Mouse (Mus musculus) megakaryocyte progenitor cell, adult 5-6 weeks (primary cell): ENCODE results near the gene Snf8. TPM values are rescaled to one million over a fixed set of nuclear protein-coding genes. Genes with fewer than 3 reads are reported as not detected.

Experiments used
- ATAC-seq: replicated peaks from 2 replicates; pipeline ENCODE4 v1.8.0; 2016; ENCODE audit warnings: mild to moderate bottlenecking, moderate TSS enrichment, inconsistent platforms; ENCODE audit not compliant: poor library complexity
- total RNA-seq, 2 experiments: library from RNA; stranded (forward) in 1 of 2; stranded (reverse) in 1 of 2; fragments of 157-497, 149-512 nt in 1 of 2; fragments of 200-1000 nt in 1 of 2; gene quantifications; 2 replicates each; pipeline versions ENCODE4 v1.2.3 to v1.2.4; 2015 to 2017

The Snf8 gene
- total RNA-seq, 2 experiments from 2014 or later = 51.6 to 71.4 TPM

GRCm38 (mm10) chr11:96071013-96071412 is 36.3 kb downstream of the Snf8 start:
- ATAC-seq = no peak

DNA sequence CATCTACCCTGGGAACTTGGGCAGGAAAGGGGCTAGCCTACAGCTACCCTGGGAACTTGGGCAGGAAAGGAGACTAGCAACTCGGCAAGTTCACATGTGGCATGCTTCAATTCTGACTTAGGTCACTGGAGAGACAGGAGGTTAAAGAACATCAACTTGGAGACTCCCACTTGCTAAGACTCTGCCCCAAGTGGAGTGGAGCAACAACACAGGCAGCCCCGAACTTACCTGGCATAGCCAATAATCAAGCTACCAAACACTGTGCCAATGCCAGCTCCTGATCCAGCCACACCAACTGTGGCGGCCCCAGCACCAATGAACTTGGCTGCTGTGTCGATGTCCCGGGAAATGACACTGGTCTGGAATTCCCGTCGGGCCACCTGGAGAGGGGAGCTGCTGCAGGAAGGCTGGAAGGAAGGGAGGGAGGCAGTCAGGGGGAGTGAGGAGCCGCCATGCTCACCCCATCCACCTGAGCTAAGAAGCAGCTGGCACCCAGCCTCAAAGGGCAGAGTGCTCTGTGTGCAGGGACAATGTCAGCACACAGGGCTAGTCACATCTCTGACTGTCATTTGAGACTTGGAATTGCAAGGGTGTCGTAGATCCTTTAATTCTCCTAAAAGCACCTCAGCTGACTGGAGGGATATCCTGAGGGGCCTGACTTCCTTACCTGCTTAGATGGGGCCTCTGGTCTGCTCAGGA is 38.8 kb downstream of the Snf8 start:
- ATAC-seq = no peak

GRCm38 (mm10) chr11:96074351-96075176 is 39.9 kb downstream of the Snf8 start:
- ATAC-seq = no peak

DNA sequence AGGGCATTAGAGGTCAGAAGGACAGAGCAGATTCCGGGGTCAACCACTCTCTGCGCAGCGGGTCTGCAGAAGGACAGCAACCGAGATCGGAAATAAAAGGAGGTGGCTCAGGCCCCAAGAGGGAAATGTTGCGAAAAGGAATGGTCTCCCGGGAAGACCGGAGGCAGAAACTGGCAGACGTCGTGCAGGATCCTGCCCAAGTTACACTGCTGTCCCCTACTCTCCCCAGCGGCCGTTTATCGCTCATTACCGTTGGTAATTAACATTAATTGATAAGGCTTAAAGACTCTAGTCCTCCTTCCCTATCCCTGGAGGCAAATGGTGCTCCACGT is 40.5 kb downstream of the Snf8 start:
- no peak; the same call in 1 of the 2 replicates for ATAC-seq

GRCm38 (mm10) chr11:96075509-96076220 is 41.0 kb downstream of the Snf8 start, which contains the start of gene Atp5g1:
TSS of gene Atp5g1 (minus strand) at chr11:96075670.
- peak; percentile 90 for ATAC-seq

DNA sequence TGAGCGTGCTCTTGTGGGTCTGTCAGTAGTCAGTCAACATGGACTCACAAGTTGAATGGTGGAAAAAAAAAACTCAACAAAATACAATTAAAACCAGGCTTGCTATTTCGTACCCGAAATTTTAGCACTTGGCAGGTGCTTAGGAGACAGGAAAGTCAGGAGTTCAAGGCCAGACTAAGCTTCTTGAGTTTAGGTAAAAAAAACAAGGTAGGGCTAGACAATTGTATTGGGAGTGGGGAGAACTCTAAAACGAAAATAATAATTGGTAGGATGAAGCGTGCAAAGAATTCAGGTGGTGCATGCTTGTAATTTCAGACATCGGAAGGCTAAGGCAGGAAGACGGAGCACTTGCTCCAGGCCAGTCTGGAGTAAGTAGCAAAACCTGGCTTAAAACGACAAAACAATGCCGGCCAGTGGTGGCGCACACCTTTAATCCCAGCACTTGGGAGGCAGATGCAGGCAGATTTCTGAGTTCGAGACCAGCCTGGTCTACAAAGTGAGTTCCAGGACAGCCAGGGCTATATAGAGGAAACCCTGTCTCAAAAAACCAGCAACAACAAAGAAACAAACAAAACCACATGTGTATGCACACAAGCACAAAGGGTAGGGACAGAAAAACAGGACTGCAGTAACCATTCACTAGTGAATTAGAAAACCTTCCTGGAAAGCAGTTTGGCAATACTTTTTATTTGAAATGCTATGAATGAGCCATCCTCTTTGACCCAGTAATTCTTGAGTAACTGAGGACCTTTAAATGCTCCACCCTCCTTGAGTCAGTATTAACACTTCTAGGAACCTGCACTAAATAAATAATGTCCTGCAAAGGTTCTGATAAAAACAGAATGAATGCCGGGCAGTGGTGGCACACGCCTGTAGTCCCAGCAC is 41.8 kb downstream of the Snf8 start:
- no peak for ATAC-seq

- ATAC-seq = no peak
Measured at GRCm38 (mm10) chr11:96080736-96081135, 46.1 kb downstream of the Snf8 start.

DNA sequence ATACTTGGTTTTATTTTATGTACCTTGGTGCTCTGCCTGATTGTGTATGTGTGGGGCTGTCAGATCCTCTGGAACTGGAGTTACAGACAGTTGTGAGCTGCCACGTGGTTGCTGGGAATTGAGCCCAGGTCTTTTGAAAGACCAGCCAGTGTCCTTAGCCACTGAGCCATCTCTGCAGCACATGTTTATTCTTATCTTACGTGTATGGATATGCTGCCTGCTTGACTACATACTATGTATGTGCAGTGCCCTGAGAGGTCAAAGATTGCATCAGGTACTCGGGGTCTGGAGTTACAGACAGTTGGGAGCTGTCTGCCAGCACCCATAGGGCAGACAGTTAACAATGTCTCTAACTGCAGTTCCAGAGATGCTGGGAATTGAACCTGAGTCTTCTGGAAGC is 48.0 kb downstream of the Snf8 start:
- no peak for ATAC-seq

GRCm38 (mm10) chr11:96087981-96088380 is 53.3 kb downstream of the Snf8 start:
- no peak for ATAC-seq

DNA sequence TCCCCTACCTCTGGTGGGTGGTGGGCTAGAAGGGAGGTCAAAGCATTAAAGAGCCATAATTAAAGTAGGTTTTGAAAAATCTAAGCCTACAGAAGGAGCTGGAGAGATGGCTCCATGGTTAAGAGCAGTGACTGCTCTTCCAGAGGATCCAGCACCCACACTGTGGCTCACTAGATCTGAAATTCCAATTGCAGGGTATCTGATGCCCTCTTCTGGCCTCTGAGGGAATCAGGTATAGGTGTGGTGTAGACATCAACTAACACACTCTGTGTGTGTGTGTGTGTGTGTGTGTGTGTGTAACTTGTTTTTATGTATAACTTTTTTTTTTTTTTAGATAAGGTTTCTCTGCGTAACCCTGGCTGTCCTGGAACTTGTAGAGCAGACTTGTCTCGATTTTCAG is 56.4 kb downstream of the Snf8 start:
- 0 out of 2 replicates have a peak, but pooled peaks have one; percentile 34 for ATAC-seq

GRCm38 (mm10) chr11:96092674-96093291 is 58.1 kb downstream of the Snf8 start:
- no peak for ATAC-seq

GRCm38 (mm10) chr11:96093361-96093760 is 58.7 kb downstream of the Snf8 start:
- peak; percentile 87 for ATAC-seq

Other genes with a start within 250 kb of the Snf8 start
- 0.47 and 1.3 TPM in 2 replicates for gene Phospho1, start 210.4 kb upstream of the Snf8 start, total RNA-seq (2015)
- 0.62 TPM in 1 of 2 replicates, not detected in the other for gene Phospho1, start 210.4 kb upstream of the Snf8 start, total RNA-seq (2017)
- gene Gngt2, start 197.7 kb upstream of the Snf8 start, total RNA-seq (2015) = 4.3 and 9.3 TPM in 2 replicates
- gene Gngt2, start 197.7 kb upstream of the Snf8 start, total RNA-seq (2017) = 4.0 TPM in 2 replicates
- 1.5 and 5.0 TPM in 2 replicates for gene Abi3, start 192.4 kb upstream of the Snf8 start, total RNA-seq (2015)
- gene Abi3, start 192.4 kb upstream of the Snf8 start, total RNA-seq (2017) = 1.8 and 3.0 TPM in 2 replicates
- not detected in 2 replicates for gene B4galnt2, start 120.0 kb upstream of the Snf8 start, total RNA-seq (2015)
- gene B4galnt2, start 120.0 kb upstream of the Snf8 start, total RNA-seq (2017) = not detected in 2 replicates
- not detected in 2 replicates for gene Igf2bp1, start 28.9 kb upstream of the Snf8 start, total RNA-seq (2015)
- not detected in 2 replicates for gene Igf2bp1, start 28.9 kb upstream of the Snf8 start, total RNA-seq (2017)
- not detected in 2 replicates for gene Gip, start 10.3 kb upstream of the Snf8 start, total RNA-seq (2015)
- gene Gip, start 10.3 kb upstream of the Snf8 start, total RNA-seq (2017) = not detected in 2 replicates
- 21.3 and 21.8 TPM in 2 replicates for gene Ube2z, start 30.5 kb downstream of the Snf8 start, total RNA-seq (2015)
- 18.2 and 19.3 TPM in 2 replicates for gene Ube2z, start 30.5 kb downstream of the Snf8 start, total RNA-seq (2017)
- 577 and 669 TPM in 2 replicates for gene Atp5g1, start 40.8 kb downstream of the Snf8 start, total RNA-seq (2015)
- gene Atp5g1, start 40.8 kb downstream of the Snf8 start, total RNA-seq (2017) = 72.0 and 102 TPM in 2 replicates
- gene Calcoco2, start 77.1 kb downstream of the Snf8 start, total RNA-seq (2015) = not detected in 2 replicates
- not detected in 2 replicates for gene Calcoco2, start 77.1 kb downstream of the Snf8 start, total RNA-seq (2017)
- gene Ttll6, start 98.9 kb downstream of the Snf8 start, total RNA-seq (2015) = not detected in 2 replicates
- not detected in 2 replicates for gene Ttll6, start 98.9 kb downstream of the Snf8 start, total RNA-seq (2017)
- not detected in 2 replicates for gene Hoxb13, start 159.4 kb downstream of the Snf8 start, total RNA-seq (2015)
- gene Hoxb13, start 159.4 kb downstream of the Snf8 start, total RNA-seq (2017) = not detected in 2 replicates
- not detected in 2 replicates for gene Hoxb9, start 236.6 kb downstream of the Snf8 start, total RNA-seq (2015)
- gene Hoxb9, start 236.6 kb downstream of the Snf8 start, total RNA-seq (2017) = not detected in 2 replicates
- gene Hoxb8, start 247.0 kb downstream of the Snf8 start, total RNA-seq (2015) = not detected in 2 replicates
- gene Hoxb8, start 247.0 kb downstream of the Snf8 start, total RNA-seq (2017) = not detected in 2 replicates